Mouse (Mus musculus): ENCODE data around the gene Ccnt1. TPM values are rescaled to one million over a fixed set of nuclear protein-coding genes. Genes with fewer than 3 reads are reported as not detected.
A peak's percentile ranks its signal among the peaks of the same experiment; 100 is the strongest.
"Not testable (repeated sequence)": the region's sequence is repeated elsewhere in the genome, so short reads cannot be mapped to it uniquely, and the experiment has no call there.

Gene Ccnt1
- total RNA-seq, 2 experiments from 2014 or later: 70.7 to 80.8 TPM

DNA sequence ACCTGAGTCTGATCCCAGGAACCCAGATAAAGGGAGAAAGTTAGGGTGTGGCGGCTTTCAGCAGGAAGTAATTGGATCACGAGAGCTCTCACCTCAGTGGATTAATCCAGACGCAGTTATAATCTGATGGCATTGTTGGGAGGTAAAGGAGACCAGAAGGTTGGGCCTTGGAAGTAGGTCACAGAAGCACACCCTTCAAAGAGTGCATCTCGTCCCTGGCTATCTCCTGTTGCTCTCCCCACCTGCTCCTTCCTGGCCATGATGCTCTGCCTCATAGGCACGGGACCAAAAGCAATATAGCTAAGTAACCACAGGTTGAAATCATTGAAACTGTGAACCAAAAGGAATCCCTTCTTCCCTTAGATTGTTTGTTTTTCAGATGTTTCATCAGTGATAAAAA, 13.5 kb downstream of the Ccnt1 start:
- ATAC-seq (replicated peaks; ENCODE audit: low FRiP score, low TSS enrichment, poor library complexity, severe bottlenecking): no peak

DNA sequence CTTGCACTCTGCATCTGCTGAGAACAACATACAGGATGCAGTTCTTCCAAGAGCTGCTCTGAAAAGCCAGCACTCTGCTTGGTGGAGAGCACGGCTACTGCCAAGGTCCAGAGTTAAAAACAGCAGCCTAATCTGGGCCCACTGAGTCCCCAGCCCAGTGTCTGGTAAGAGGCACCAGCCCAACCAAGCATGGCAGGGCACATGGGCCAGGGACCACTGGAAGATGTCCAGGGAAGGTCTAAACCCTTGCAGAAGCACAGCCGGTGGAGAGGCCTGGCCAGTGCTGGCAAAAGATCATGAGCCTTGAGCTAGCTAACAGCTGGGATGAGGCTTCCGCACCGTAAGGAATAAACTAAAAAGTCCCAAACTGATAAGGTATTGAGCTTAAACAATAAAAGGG, 14.8 kb downstream of the Ccnt1 start:
- no peak for ATAC-seq (replicated peaks; ENCODE audit: low FRiP score, low TSS enrichment, poor library complexity, severe bottlenecking)

DNA sequence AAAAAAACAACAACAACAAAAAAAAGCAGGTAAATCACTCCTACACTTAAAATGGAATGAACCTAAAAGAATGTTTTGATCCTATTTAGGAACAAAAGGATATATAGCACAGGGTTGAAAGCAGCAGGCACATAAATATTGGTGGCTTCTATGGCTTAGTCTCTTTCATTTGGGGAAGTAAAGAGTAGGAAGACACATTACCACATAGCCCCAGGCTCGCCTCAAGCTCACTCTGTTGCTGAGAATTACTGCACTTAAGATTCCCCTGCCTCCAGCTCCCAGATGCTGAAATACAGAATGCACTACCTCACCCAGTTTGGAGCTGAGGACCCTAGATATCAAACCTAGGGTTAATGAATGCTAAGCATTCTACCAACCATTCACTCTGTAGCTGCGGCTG, 18.0 kb downstream of the Ccnt1 start:
- no peak for ATAC-seq (replicated peaks; ENCODE audit: low FRiP score, low TSS enrichment, poor library complexity, severe bottlenecking)

DNA sequence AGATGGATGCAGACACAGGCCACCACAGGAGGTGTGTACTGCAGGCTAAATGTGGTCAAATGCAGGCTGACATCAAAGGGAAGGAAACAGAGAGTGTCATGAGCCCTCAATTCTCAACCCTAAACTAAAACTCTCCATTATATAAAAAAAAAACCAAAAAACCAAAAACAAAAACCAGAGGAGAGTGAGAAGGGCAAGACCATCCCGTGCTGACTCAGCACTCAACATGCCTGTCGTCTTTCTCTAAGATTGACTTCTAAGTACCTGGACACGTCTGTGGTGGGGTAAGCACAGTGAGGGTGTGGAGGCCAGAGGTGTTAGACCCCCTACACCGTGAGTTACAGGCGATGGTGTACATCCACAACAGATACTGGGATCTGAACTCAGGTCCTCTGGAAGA, 23.9 kb downstream of the Ccnt1 start:
- ATAC-seq (replicated peaks; ENCODE audit: low FRiP score, low TSS enrichment, poor library complexity, severe bottlenecking): no peak

DNA sequence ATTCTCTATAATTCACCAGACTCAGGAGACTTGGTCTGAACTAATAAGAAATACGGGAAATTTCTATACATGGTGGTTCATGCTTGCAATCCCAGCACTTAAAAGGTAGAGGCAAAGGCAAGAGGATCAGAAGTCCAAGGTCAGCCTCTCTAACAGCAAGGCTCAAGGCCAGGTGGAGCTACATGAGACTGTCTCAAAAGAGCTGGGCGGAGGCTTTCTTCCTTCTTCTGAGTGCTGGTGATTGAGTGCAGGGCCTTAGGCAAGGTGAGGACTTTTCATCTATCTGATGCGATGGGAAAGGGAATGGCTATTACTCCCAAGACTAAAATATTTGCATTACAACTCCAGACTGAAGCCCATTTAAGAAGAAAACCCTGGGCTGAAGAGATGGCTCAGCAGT, 25.6 kb downstream of the Ccnt1 start:
- ATAC-seq (replicated peaks; ENCODE audit: low FRiP score, low TSS enrichment, poor library complexity, severe bottlenecking): no peak

DNA sequence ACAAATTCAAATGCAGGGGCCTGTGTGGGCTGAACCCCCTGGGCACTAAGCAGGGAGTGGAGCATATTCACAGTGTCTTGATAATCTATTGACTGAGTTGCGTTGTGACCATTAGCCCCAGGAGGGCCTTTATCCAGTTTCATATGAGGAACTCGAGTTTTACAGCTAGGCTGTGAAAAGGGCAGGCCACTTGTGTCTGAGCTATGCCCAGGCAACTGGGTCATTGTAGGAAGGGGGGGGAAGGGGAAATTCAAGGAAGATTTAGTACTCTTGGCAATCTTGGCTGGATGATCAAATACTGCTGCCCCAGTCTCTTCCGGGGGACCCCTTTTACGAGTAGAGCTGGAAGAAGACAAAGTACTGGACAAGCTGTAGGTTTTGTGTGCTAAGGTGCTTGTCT, 27.4 kb downstream of the Ccnt1 start:
- no peak for ATAC-seq (replicated peaks; ENCODE audit: low FRiP score, low TSS enrichment, poor library complexity, severe bottlenecking)

DNA sequence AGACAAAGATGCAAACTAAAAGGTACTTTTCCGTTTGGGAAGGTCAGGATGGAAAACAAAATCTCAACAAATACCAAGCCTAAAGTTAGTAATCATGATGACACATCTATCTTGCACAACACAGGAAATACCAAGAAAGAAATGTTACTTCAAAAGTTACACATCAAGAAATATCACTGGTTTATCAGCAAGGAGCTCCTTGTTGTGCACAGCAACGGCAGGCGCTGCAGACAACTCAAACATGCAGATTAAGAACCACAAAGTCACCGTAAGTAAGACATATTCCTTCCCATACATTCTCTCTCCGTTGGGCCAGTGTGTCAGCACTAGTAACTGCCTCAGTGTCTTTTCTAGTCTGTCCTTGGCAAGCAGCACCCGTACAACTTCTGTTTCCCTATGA, 29.7 kb downstream of the Ccnt1 start:
- peak; percentile 83 for ATAC-seq (replicated peaks; ENCODE audit: low FRiP score, low TSS enrichment, poor library complexity, severe bottlenecking)

DNA sequence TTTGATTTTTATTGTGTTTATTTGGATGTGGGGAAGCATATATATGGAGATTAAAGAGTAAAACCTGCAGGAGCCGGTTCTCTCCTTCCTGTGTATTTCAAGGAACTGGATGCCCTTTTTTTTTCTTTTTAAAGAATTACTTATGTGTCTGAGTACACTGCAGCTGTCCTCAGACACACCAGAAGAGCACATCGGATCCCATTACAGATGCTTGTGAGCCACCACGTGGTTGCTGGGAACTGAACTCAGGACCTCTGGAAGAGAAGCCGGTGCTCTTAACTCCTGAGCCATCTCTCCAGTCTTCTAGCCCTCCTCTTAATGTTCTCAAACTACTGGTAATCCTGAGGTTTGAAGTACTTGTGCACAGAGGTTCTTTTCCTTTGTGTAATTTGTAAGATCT, 32.8 kb downstream of the Ccnt1 start:
- no peak for ATAC-seq (replicated peaks; ENCODE audit: low FRiP score, low TSS enrichment, poor library complexity, severe bottlenecking)

DNA sequence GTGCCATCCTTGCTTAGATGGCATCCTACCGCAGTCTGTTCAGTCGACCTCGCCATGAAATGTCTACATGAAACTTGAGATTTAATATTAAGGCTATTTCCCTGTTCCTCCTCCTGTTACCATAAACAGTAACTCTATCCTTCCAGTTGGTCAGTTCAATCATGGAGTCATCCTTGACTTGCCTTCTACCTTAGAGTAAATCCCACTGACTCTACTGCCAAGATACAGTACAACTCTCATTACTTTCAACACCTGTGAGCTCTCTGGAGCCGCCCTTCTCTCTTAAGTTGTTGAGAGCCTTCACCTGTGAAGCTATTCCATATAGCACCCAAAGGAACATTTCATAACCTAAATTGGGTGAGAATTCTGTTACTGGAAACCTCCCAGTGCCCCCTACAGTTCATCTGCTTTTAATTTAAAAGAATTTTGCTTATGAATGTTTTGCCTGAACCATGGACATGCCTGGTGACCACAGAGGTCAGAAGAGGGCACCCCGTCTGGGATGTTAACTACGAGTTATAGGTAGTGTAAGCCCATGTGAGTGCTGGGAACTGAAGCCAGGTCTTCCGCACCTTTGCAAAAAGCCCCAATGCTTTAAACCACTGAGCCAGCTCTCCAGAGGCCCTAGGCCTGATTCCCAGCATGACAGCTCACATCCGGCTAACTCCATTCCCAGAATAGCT, 33.8 kb downstream of the Ccnt1 start:
- ATAC-seq (replicated peaks; ENCODE audit: low FRiP score, low TSS enrichment, poor library complexity, severe bottlenecking): no peak

DNA sequence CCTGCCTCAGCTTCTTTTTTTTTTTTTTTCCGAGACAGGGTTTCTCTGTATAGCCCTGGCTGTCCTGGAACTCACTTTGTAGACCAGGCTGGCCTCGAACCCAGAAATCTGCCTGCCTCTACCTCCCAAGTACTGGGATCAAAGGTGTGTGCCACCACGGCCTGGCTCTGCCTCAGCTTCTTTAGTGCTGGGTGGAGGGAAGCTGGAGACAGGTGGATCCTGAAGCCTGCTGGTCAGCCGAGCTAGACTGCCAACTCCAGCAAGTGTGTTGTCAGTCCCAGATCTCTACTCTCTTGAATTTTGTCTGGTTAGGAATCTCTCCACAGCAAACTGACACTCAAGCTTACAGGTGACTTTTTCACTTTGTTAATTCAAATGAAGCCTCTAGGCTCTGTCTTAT, 34.8 kb downstream of the Ccnt1 start:
- no peak for ATAC-seq (replicated peaks; ENCODE audit: low FRiP score, low TSS enrichment, poor library complexity, severe bottlenecking)

DNA sequence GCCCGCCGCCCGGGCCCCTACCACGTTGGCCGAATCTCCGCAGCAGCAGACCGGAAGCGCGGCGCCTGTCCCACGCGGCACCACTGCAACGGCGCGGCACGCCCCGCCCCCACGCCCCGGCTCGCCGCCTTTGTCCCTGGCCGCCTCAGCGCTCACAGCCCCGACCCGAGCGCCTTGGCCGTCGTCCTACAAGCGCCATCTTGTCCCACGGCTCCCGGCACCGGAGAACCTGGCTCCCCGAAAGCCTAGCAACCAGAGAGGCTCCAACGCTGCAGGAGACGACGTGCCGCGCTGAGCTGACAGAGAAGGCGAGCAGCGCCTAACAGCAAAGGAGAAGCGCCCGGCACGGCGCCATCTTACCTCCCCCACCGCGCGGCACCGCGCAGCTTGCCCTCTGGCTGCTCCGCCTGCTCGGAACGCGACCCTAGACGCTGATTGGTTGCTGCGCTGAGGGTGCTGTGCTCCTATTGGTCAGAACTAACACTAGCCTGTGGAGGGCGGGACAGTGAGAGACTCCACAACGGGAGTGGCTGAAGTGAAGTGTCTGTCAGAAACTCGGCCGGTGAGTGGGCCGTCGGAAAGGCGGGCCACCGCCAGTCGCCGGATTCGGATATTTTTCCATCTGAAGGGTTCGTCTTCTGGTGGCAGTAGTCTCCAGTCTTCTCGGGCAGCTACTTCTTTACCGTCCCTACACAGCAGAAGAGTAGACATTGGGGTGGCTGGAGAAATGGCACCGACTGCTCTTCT, 36.7 kb downstream of the Ccnt1 start, which contains the start of gene Kansl2:
Gene Kansl2 (minus strand): TSS at position 384 of the 747 bp plus-strand sequence.
- peak; percentile 98 for ATAC-seq (replicated peaks; ENCODE audit: low FRiP score, low TSS enrichment, poor library complexity, severe bottlenecking)

DNA sequence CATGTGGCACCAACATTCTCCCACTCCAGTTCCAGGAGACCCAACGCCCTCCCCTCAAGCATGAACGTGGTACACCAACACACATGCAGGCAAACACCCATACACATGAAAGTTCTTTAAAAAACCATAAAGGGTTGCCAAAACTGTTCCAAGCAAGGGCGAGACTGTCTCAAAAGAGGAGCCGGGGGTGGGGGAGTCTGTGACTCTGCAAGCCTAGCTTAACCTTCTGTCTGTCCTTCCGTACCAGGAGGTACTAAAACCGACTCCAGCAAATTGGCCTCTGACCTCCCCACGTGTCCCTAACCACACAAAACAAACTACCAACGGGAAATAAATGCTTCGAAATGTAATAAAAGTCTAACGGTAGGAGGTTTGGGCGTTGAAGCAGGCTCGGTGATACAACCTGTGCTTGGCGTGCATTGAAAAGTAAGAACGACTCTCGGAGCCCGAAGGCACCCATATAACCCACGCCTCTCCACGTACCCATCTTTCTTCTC, 37.6 kb downstream of the Ccnt1 start:
- no peak for ATAC-seq (replicated peaks; ENCODE audit: low FRiP score, low TSS enrichment, poor library complexity, severe bottlenecking)

DNA sequence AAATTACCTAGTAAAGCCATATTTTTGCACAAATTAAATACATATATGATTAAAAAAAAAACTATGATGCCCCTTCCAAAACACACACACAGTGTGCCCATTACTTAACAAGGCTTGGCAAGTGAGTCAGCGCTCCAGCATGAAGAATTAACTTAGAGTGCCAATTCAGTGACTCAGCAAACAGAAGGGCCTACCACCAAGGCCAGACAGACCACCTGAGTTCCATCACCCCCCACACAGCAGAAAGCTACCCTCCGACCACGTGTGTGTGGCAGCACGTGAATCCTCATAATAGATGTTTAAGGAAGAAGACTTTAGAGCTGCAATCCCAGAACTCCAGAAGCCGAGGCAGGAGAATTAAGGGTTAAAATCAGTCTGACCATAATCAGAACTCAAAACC, 38.4 kb downstream of the Ccnt1 start:
- no peak for ATAC-seq (replicated peaks; ENCODE audit: low FRiP score, low TSS enrichment, poor library complexity, severe bottlenecking)

DNA sequence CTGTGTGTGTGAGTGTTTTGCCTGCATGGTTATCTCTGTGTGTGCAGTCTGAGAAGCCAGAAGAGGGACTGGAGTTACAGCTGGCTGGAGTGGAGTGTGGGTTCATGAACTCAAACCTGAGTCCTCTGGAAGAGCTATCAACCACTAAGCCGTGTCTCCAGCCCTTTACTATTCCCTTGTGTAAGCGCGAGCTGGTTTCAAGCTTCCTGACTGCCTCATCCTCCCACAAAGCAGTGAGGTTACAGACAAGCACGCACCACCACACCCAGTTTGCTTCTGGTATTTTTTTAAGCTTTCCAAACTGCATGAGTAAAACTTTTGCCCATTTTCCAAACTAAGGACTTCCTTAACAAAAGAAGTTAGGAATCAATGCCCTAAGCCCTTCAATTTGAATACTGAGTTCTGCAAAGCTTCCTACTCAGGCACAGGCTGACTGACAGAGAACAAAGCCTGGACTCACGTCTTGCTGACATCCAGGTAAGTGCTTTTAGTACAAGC, 42.6 kb downstream of the Ccnt1 start:
- ATAC-seq (replicated peaks; ENCODE audit: low FRiP score, low TSS enrichment, poor library complexity, severe bottlenecking): no peak

DNA sequence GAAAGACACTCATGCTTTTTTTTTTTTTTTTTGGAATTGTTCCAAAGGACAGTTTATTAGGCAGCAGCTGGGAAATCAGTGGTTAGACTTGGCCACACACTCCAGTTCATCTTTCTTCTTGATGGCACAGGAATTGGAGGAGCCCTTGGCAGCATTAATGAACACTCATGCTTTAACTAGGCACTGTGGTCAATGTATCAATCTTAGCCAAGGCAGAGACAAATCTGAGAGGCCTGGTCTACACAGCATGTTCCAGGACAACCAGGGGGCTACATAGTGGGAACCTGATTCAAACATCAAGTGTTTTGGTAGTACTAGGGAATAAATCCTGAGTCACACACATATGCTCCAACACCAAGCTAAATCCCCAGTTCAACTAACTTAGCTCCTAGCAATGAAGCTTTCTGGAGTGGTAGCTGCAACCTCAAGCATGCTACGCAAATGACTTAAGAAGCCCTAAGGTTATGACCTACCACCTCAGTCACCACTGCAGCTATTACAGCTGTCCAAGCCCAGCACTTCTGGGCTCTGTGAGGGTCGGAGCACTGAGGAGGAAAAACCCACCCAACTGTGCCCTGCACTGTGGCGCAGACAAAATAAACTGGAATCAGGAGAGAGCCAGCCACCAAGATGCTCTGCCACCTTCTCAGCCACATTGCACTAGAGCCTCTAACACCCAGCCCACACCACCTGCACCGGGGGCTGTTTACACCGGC, 43.5 kb downstream of the Ccnt1 start:
- ATAC-seq (replicated peaks; ENCODE audit: low FRiP score, low TSS enrichment, poor library complexity, severe bottlenecking): 0 out of 2 replicates have a peak, but pooled peaks have one; percentile 11

DNA sequence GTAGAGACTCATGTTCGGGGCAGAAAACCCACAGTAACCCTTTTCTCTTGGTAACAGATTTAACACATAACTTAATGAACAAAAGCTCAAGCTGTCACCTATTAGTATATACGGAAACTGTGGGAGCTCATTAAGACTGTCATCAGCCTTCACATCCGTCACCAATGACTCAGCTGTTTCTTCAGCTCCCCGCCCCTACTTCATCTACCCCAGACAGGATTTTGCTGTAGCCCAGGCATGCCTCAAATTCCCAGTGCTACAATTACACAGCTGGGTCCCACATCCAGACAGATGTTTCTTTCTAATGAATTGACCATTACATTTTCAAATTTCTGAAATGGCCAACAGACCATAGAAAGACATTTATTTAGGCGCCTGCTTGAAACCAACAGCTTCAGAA, 44.7 kb downstream of the Ccnt1 start:
- no peak for ATAC-seq (replicated peaks; ENCODE audit: low FRiP score, low TSS enrichment, poor library complexity, severe bottlenecking)

DNA sequence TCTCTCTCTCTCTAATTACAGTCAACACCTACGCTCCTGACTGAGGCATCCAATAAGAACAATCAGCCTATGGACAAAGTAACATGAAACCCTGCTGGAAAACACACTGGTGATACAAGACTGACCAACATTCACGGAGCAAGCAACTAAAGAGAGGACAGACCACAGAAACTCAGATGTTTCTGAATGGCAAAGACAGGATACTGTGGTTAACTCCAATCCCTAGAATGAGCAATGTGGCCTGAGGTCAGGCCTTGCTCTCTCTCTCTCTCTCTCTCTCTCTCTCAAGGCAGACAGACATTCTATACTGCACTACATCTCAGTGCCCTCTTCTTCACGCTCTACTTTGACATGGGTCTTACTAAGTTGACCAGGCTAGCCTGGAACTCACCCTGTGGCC, 49.5 kb downstream of the Ccnt1 start:
- ATAC-seq (replicated peaks; ENCODE audit: low FRiP score, low TSS enrichment, poor library complexity, severe bottlenecking): no peak

DNA sequence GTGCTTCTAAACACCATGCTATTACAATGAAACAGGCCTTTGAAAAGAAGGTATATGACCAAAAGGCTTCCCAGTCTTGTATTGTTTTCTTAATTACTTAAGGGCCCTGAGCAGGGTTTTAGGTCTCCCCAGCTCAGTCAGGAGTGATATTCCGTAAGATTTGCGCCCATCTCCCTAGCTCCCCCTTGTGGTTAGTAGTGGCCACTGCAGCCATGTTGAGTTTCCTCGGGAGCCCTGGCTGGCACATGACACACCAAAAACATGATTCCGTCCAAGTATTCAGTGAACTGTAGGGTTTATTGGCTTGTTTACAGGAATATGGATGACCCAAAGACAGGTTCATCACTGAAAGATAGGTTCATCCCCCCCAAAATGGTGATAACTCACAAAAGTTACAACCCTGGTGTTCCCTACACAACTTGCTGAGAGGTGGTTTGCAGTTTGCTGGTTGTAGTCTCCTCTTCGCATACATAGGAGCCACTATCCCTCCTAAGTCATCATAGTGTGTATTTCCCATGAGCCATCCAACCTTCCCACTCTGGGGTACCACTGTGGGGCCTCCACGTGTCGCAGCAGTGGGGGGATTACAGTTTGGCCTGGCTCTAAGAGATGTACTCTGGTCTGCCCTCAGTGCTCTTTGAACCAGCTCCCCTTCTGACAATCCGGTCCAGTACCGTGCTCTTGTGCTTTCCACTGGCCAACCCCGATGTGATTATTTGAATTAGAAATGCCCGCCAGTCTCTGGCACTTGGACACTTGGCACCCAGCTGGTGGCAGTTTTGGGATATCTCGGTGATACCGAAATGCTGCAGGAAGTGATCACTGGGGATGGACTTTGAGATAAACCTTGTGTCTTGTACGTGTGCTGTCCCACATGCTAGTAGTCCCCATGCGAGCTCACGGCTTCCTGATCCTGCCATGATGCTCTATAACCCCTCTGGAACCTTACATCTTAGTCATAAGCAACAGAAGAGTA, 53.1 kb downstream of the Ccnt1 start:
- ATAC-seq (replicated peaks; ENCODE audit: low FRiP score, low TSS enrichment, poor library complexity, severe bottlenecking): peak; percentile 59

DNA sequence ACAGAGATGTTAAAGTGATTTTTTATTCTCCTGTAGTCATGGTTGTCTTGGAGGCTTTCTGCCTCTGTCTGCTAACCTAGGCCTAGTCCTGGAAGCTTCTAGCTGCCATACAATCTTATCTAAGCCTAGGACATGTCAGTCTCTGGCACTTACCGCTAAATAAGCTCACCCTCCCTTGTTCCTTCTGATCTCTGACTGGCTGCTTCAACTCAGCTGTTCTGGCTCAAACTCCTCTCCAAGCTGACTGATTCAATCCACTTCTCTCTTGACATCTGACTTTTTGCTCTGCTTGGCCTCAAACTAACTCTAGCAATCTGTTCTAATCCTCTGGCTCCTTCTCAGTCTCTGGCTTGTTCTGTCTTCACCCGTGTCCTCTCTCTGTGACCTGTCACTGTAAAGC, 55.9 kb downstream of the Ccnt1 start:
- not testable (repeated sequence) for ATAC-seq (replicated peaks; ENCODE audit: low FRiP score, low TSS enrichment, poor library complexity, severe bottlenecking)
